Mouse (Mus musculus) midbrain, embryonic 15.5 days (tissue): ENCODE data around the gene Wdtc1. TPM values are rescaled to one million over a fixed set of nuclear protein-coding genes. Genes with fewer than 3 reads are reported as not detected.

ENCODE experiments used
- ATAC-seq: fragments of 200-750 bp; cut with Nextera tagmentation; replicated peaks from 2 replicates; pipeline ENCODE4 v1.8.0; 2017; ENCODE audit warnings: moderate TSS enrichment
- H3K27ac ChIP-seq: fragments of 300-500 bp; sonication (generic); 2 replicates; pipeline ENCODE4 v1.5.1; 2015; ENCODE audit warnings: mild to moderate bottlenecking, inconsistent platforms
- H3K27me3 ChIP-seq: fragments of 300-500 bp; sonication (generic); replicated peaks from 2 replicates; pipeline ENCODE4 v1.6.1; 2015; ENCODE audit warnings: inconsistent platforms
- H3K36me3 ChIP-seq: fragments of 300-500 bp; sonication (generic); replicated peaks from 2 replicates; pipeline ENCODE4 v1.6.1; 2015; ENCODE audit warnings: inconsistent platforms
- H3K4me1 ChIP-seq: fragments of 300-500 bp; sonication (generic); 2 replicates; pipeline ENCODE4 v1.6.1; 2015; ENCODE audit warnings: inconsistent platforms
- H3K4me2 ChIP-seq: fragments of 300-500 bp; sonication (generic); 2 replicates; pipeline ENCODE4 v1.6.1; 2015; ENCODE audit warnings: inconsistent platforms, mild to moderate bottlenecking, moderate library complexity
- H3K4me3 ChIP-seq: fragments of 300-500 bp; sonication (generic); 2 replicates; pipeline ENCODE4 v1.5.1; 2015; ENCODE audit warnings: mild to moderate bottlenecking, inconsistent platforms
- H3K9ac ChIP-seq: fragments of 300-500 bp; sonication (generic); 2 replicates; pipeline ENCODE4 v1.6.1; 2015; ENCODE audit warnings: mild to moderate bottlenecking, inconsistent platforms
- H3K9me3 ChIP-seq: fragments of 300-500 bp; sonication (generic); 2 replicates; pipeline ENCODE4 v1.6.1; 2016; ENCODE audit warnings: inconsistent platforms
- whole genome bisulfite sequencing: fragments of 180-500 bp; shearing (Covaris S2); methylation state at CpG from one replicate; pipeline ENCODE4 v1.1.7; 2015; ENCODE audit warnings: mixed read lengths; 5-methylcytosine and 5-hydroxymethylcytosine counted together
- polyA plus RNA-seq: library from polyadenylated mRNA; unstranded; fragments of >200 nt; fragmentation: Nextera tagmentation; extraction: Ambion mirVana; gene quantifications from 2 replicates; pipeline ENCODE4 v1.2.1, GENCODE M21; 2015

The Wdtc1 gene
- polyA plus RNA-seq, 1 experiment from 2014 or later: 23.2 TPM

GRCm38 (mm10) chr4:133339148-133339749 lies 14.0 kb downstream of the Wdtc1 start:
- peak; percentile 97 for ATAC-seq
- Histone ChIP-seq H3K4me1 (peaks cover 18% of the 10 kb centered on the region), H3K4me2 (peak overlapping the region; percentile 83), H3K9ac (peak overlapping the region; percentile 86), H3K4me3 (peak overlapping the region; percentile 99), H3K27ac (peak overlapping the region; percentile 85), H3K27me3 (no peaks in the 10 kb centered on the region), H3K9me3 (no peaks in the 10 kb centered on the region), H3K36me3 (no peaks in the 10 kb centered on the region)
- WGBS: under 1% methylated on average over 59 of the region's 60 CpGs

DNA sequence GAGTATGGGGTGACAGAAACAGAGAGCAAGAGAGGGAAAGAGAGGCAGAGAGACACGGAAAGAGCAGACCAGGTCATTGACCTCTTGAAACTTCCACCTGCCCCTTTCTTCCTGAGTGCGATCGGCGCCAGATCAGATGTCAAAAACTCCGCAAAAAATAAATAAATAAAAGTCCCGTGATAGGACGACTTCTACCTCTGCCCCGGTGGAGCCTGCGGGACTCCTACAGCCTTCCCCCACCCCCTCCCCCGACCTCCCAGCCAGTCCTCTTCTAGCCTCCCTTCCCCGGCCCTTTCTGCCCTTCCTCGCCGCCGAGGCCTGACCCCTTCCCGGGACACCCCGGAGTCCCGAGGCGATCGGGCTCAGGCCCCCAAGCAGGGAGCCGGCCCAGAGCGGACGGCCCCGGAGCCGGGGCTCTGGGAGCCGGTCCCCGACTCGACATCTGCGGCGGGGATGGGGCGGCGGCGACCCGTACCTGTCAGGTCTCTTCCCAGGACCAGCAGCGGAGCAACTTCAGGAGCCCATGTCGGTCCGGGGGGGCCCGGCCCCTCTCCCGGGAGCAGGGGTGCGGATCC lies 14.7 kb downstream of the Wdtc1 start:
- H3K27ac ChIP-seq: peak overlapping the region; percentile 85
- no peaks in the 10 kb centered on the region for H3K27me3 ChIP-seq
- under 1% methylated on average over 39 of the region's 39 CpGs for WGBS
- H3K4me3 ChIP-seq: peak overlapping the region; percentile 99
- peaks cover 18% of the 10 kb centered on the region for H3K4me1 ChIP-seq
- H3K36me3 ChIP-seq: no peaks in the 10 kb centered on the region
- no peak for ATAC-seq
- no peaks in the 10 kb centered on the region for H3K9me3 ChIP-seq
- peak overlapping the region; percentile 83 for H3K4me2 ChIP-seq
- peak overlapping the region; percentile 86 for H3K9ac ChIP-seq

DNA sequence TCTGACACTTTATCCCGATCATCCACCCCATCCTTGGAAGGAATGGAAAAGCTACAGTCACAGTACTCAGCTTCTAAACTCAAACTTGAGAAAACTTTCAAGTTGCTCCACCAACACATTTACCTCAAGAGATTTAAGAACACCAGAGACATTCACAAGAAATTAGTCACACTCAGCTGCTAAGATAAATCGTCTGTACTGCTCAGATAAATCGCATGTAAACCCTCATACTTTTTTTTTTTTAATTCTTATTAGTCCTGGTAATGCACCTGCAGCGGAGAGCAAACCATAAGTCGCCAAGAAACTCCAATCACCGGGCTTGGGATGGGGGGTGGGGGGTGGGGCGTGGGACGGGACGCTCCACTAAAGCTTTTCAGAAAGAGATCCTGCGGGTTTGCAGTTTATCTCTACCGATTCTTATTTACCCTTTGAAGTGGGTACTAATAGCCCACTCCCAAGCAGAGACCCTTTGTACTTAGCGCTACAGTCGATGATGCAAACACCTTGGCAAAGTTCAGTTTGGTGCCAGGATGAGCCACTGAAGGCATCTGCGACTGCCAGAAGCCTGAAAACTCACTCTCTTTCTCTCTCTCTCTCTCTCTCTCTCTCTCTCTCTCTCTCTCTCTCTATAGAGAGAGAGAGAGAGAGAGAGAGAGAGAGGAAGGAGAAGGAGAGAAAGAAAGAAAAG lies 15.3 kb downstream of the Wdtc1 start:
- H3K4me3 ChIP-seq: peak overlapping the region; percentile 99
- WGBS: 10% methylated on average over 14 of the region's 14 CpGs
- H3K27me3 ChIP-seq: no peaks in the 10 kb centered on the region
- peaks cover 18% of the 10 kb centered on the region for H3K4me1 ChIP-seq
- H3K4me2 ChIP-seq: peak overlapping the region; percentile 83
- no peaks in the 10 kb centered on the region for H3K9me3 ChIP-seq
- H3K36me3 ChIP-seq: no peaks in the 10 kb centered on the region
- ATAC-seq: no peak
- H3K9ac ChIP-seq: peak overlapping the region; percentile 86
- no peak overlapping the region for H3K27ac ChIP-seq

- Histone ChIP-seq H3K9me3 (no peaks in the 10 kb centered on the region), H3K4me3 (no peak overlapping the region), H3K36me3 (no peaks in the 10 kb centered on the region), H3K4me2 (no peak overlapping the region), H3K27ac (no peak overlapping the region), H3K4me1 (peaks cover 13% of the 10 kb centered on the region), H3K9ac (no peak overlapping the region), H3K27me3 (no peaks in the 10 kb centered on the region)
- no peak for ATAC-seq
- WGBS: 29% methylated on average over 6 of the region's 6 CpGs
These were observed 20.0 kb downstream of the Wdtc1 start for GRCm38 (mm10) chr4:133333306-133333705.

- 82% methylated on average over 4 of the region's 4 CpGs for WGBS
- no peak overlapping the region for H3K4me3 ChIP-seq
These were observed 23.0 kb downstream of the Wdtc1 start for GRCm38 (mm10) chr4:133330296-133330695.

GRCm38 (mm10) chr4:133328129-133328528 lies 25.2 kb downstream of the Wdtc1 start:
- Histone ChIP-seq H3K4me2 (no peak overlapping the region), H3K27ac (no peak overlapping the region), H3K9me3 (no peaks in the 10 kb centered on the region), H3K36me3 (no peaks in the 10 kb centered on the region), H3K4me3 (no peak overlapping the region), H3K27me3 (no peaks in the 10 kb centered on the region), H3K4me1 (no peaks in the 10 kb centered on the region), H3K9ac (no peak overlapping the region)
- 86% methylated on average over 7 of the region's 7 CpGs for WGBS
- ATAC-seq: no peak

More at GRCm38 (mm10) chr4:133330296-133330695, 23.0 kb downstream of the Wdtc1 start:
- Histone ChIP-seq H3K27ac (no peak overlapping the region), H3K9ac (no peak overlapping the region), H3K4me2 (no peak overlapping the region), H3K4me1 (no peaks in the 10 kb centered on the region), H3K9me3 (no peaks in the 10 kb centered on the region), H3K36me3 (no peaks in the 10 kb centered on the region), H3K27me3 (no peaks in the 10 kb centered on the region)
- ATAC-seq: no peak

DNA sequence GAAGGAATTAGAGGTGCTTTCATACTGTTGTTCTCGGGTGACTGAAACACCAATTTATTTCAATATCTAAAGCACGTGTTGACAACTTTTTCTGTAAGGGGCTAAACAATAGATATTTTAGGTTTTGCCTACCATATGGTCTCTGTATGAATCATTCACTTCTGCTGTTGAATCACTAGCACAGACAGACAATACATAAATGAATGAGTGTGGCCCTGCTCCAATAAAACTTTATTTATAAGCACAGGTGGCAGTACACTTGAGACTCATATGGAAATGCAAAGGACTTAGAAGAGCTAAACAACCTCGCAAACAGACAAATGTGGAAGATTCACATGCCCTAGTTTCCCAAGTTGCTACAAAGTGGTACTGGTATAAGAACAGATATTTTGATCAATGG lies 33.6 kb downstream of the Wdtc1 start:
- no peak overlapping the region for H3K9ac ChIP-seq
- no peaks in the 10 kb centered on the region for H3K4me1 ChIP-seq
- no peak overlapping the region for H3K4me2 ChIP-seq
- no peak for ATAC-seq
- H3K36me3 ChIP-seq: no peaks in the 10 kb centered on the region
- H3K27ac ChIP-seq: no peak overlapping the region
- 91% methylated on average over 3 of the region's 3 CpGs for WGBS
- H3K27me3 ChIP-seq: no peaks in the 10 kb centered on the region
- H3K4me3 ChIP-seq: no peak overlapping the region
- no peaks in the 10 kb centered on the region for H3K9me3 ChIP-seq

GRCm38 (mm10) chr4:133315991-133316390 lies 37.3 kb downstream of the Wdtc1 start:
- 92% methylated on average over 5 of the region's 5 CpGs for WGBS
- no peak for ATAC-seq
- no peaks in the 10 kb centered on the region for H3K9me3 ChIP-seq

DNA sequence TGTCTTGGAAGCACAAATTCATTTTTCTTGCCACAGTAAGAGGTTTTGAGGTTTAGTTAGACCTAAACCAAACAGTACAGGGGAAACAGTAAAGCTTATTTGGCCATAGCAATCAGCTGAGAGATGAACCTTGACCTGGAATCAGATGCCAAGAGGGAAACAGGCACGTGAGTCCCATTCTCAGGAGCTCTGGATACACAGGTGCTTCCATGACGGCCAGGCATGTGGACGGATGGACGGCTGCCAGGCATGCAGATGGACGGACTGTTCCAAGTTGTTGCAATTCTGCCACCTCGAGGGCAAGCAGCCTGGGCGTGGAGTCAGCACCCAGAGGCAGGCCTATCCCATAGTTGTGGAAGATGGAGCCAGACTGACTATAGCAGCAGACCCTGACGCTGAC lies 38.4 kb downstream of the Wdtc1 start:
- no peak overlapping the region for H3K9ac ChIP-seq
- ATAC-seq: no peak
- 89% methylated on average over 8 of the region's 8 CpGs for WGBS
- H3K4me3 ChIP-seq: no peak overlapping the region
- no peaks in the 10 kb centered on the region for H3K4me1 ChIP-seq
- no peaks in the 10 kb centered on the region for H3K27me3 ChIP-seq
- H3K9me3 ChIP-seq: no peaks in the 10 kb centered on the region
- no peak overlapping the region for H3K4me2 ChIP-seq
- no peak overlapping the region for H3K27ac ChIP-seq
- no peaks in the 10 kb centered on the region; the same call in 1 of the 2 replicates for H3K36me3 ChIP-seq

More at GRCm38 (mm10) chr4:133315991-133316390, 37.3 kb downstream of the Wdtc1 start:
- Histone ChIP-seq H3K27me3 (no peaks in the 10 kb centered on the region), H3K9ac (no peak overlapping the region), H3K4me2 (no peak overlapping the region), H3K4me3 (no peak overlapping the region), H3K36me3 (no peaks in the 10 kb centered on the region; the same call in 1 of the 2 replicates), H3K4me1 (no peaks in the 10 kb centered on the region), H3K27ac (no peak overlapping the region)

DNA sequence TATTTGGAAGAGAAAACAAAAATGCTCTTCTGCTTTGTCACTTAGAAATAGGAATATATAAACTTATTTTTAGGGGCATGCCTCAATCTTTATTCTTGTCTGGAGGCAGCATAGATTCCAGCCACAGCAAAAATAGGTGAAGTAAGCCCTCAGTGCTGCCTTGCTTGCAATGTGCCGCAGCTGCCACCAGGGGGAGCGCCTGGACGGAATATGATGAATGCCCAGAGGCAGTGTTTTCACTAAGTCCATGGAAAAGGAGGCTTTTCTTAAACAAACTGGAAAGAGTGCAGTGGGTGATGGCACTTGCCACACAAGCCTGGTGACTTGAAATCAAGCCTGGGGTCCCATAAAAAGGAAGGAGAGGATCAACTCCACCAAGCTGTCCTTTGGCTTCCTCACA lies 43.3 kb downstream of the Wdtc1 start:
- Histone ChIP-seq H3K27me3 (no peaks in the 10 kb centered on the region), H3K36me3 (no peaks in the 10 kb centered on the region; the same call in 1 of the 2 replicates), H3K9me3 (no peaks in the 10 kb centered on the region), H3K27ac (no peak overlapping the region), H3K4me1 (no peaks in the 10 kb centered on the region), H3K4me3 (no peak overlapping the region), H3K9ac (no peak overlapping the region), H3K4me2 (no peak overlapping the region)
- 0% methylated on average over 3 of the region's 3 CpGs for WGBS
- ATAC-seq: no peak

DNA sequence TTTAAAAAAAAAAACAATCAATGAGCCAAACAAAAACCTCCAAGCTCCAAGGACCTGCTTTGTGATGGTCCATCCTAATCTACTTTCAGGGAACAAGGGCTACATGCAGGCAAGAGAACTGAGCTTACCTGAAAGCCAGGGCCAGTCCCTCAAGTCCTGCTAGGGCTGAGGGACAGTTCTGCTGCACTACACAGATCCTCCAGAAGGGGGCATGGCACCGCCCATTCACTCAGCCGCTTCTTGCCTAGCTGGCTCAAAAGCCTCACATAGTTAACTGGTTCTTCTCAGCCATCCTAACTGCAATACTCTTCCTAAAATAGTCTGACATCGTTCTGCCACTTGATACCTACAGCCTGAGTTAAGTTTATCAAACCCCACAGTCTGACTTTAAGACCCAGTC lies 46.0 kb downstream of the Wdtc1 start:
- Histone ChIP-seq H3K9me3 (no peaks in the 10 kb centered on the region), H3K27ac (no peak overlapping the region), H3K36me3 (no peaks in the 10 kb centered on the region), H3K4me3 (no peak overlapping the region), H3K4me2 (no peak overlapping the region), H3K27me3 (no peaks in the 10 kb centered on the region), H3K9ac (no peak overlapping the region), H3K4me1 (no peaks in the 10 kb centered on the region)
- 44% methylated on average over 3 of the region's 3 CpGs for WGBS
- ATAC-seq: no peak

DNA sequence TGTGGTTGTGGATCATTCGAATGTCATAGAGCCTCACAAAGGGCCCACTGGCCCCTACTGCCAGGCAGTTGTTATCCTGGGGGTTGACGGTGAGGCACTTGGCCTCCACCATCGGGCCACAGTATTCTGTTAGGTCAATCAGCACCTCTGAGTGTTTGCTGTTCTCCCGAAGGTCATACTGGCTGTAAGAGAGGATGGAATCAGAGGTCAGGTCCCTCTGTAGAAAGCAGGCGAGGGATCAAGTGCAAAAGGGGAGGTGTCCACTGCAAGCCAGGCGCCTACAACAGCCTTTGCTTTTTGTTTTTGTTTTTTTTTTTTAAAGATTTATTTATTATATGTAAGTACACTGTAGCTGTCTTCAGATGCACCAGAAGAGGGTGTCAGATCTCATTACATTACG lies 47.5 kb downstream of the Wdtc1 start:
- WGBS: 92% methylated on average over 7 of the region's 7 CpGs
- Histone ChIP-seq H3K36me3 (peaks cover 4% of the 10 kb centered on the region; the same call in 1 of the 2 replicates), H3K27me3 (no peaks in the 10 kb centered on the region), H3K9ac (no peak overlapping the region), H3K4me1 (no peaks in the 10 kb centered on the region), H3K27ac (no peak overlapping the region), H3K4me2 (no peak overlapping the region), H3K9me3 (no peaks in the 10 kb centered on the region), H3K4me3 (no peak overlapping the region)
- ATAC-seq: no peak
